Mouse (Mus musculus): ENCODE measurements around the gene Btbd8.

Gene Btbd8

GRCm38 (mm10) chr5:107437464-107438281 lies at the start of gene Btbd8:
TSS of gene Btbd8 (plus strand) at chr5:107437997.
- in situ Hi-C loops (cut with MboI, MseI) = no loop called here

- in situ Hi-C loops (cut with MboI, MseI) = no loop called here
These were observed 48.4 kb upstream of the Btbd8 start for GRCm38 (mm10) chr5:107389373-107389772.

- in situ Hi-C loops (cut with MboI, MseI) = no loop called here
These were observed 43.4 kb upstream of the Btbd8 start for GRCm38 (mm10) chr5:107394437-107394836.

GRCm38 (mm10) chr5:107402436-107402835 lies 35.4 kb upstream of the Btbd8 start, which contains the start of gene Ephx4:
TSS of gene Ephx4 (plus strand) at chr5:107402736.
- in situ Hi-C loops (cut with MboI, MseI) = no loop called here

GRCm38 (mm10) chr5:107403011-107403946 lies 34.5 kb upstream of the Btbd8 start:
- in situ Hi-C loops (cut with MboI, MseI) = no loop called here

GRCm38 (mm10) chr5:107403947-107404684 lies 33.7 kb upstream of the Btbd8 start:
- in situ Hi-C loops (cut with MboI, MseI) = no loop called here

- in situ Hi-C loops (cut with MboI, MseI) = no loop called here
These were observed 32.4 kb upstream of the Btbd8 start for GRCm38 (mm10) chr5:107405361-107405760.

- in situ Hi-C loops (cut with MboI, MseI) = no loop called here
These were observed 27.5 kb upstream of the Btbd8 start for GRCm38 (mm10) chr5:107410305-107410704.

- in situ Hi-C loops (cut with MboI, MseI) = no loop called here
These were observed 26.5 kb upstream of the Btbd8 start for GRCm38 (mm10) chr5:107411326-107411725.

GRCm38 (mm10) chr5:107412285-107412684 lies 25.5 kb upstream of the Btbd8 start:
- in situ Hi-C loops (cut with MboI, MseI) = no loop called here

- in situ Hi-C loops (cut with MboI, MseI) = no loop called here
These were observed 22.7 kb upstream of the Btbd8 start for GRCm38 (mm10) chr5:107415098-107415497.

GRCm38 (mm10) chr5:107421676-107422075 lies 16.1 kb upstream of the Btbd8 start:
- in situ Hi-C loops (cut with MboI, MseI) = no loop called here

GRCm38 (mm10) chr5:107431249-107431648 lies 6.5 kb upstream of the Btbd8 start, which contains the start of gene Lpcat2b:
TSS of gene Lpcat2b (plus strand) at chr5:107431549.
- in situ Hi-C loops (cut with MboI, MseI) = no loop called here

- in situ Hi-C loops (cut with MboI, MseI) = no loop called here
These were observed 3.8 kb upstream of the Btbd8 start for GRCm38 (mm10) chr5:107434001-107434400.

- in situ Hi-C loops (cut with MboI, MseI) = no loop called here
These were observed 1.6 kb upstream of the Btbd8 start for GRCm38 (mm10) chr5:107436185-107436584.

- in situ Hi-C loops (cut with MboI, MseI) = no loop called here
These were observed 1.1 kb upstream of the Btbd8 start for GRCm38 (mm10) chr5:107436587-107437209.

- in situ Hi-C loops (cut with MboI, MseI) = no loop called here
These were observed 556 bp downstream of the Btbd8 start for GRCm38 (mm10) chr5:107438353-107438752.

- in situ Hi-C loops (cut with MboI, MseI) = no loop called here
These were observed 4.1 kb downstream of the Btbd8 start for GRCm38 (mm10) chr5:107441881-107442280.

GRCm38 (mm10) chr5:107444251-107444650 lies 6.5 kb downstream of the Btbd8 start:
- in situ Hi-C loops (cut with MboI, MseI) = no loop called here

GRCm38 (mm10) chr5:107447977-107448376 lies 10.2 kb downstream of the Btbd8 start:
- in situ Hi-C loops (cut with MboI, MseI) = no loop called here

GRCm38 (mm10) chr5:107448784-107449183 lies 11.0 kb downstream of the Btbd8 start:
- in situ Hi-C loops (cut with MboI, MseI) = no loop called here
